Mouse (Mus musculus) stomach, postnatal 0 days (tissue): ENCODE results near the gene Rpap1.

Experiments used
- CTCF ChIP-seq: IDR thresholded peaks from 2 replicates; pipeline ENCODE4 v1.5.1; 2016; ENCODE audit warnings: antibody characterized with exemption, low read depth, mild to moderate bottlenecking, moderate library complexity
- EP300 ChIP-seq: optimal IDR thresholded peaks from 2 replicates; pipeline ENCODE3; 2016; ENCODE audit warnings: antibody characterized with exemption

DNA sequence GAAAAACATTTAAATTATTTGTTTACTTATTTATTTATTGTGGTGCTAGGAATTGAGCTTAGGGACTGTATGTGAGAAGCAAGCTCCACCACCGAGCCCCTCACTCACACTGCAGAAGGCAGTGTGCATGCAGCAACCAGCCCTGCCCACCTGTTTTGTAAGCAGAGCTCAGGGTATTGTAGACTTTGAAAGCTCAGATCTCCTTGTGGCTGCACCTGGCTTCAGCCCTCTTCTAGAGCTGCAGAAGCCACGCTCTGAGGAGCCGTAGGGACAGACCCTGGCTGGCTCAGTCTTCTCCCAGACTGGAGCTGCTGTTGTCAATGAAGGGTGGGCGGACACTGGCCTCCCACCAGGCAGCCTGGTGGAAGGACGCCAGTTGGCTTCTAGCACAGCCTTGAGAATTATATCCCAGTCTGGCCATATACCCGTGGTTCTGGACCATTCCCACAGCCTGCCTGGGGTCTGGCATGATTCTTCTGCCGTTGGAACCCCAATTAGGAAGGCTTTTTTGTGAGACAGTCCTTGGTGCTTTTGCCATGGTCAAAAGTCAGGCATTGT lies 27.1 kb upstream of the Rpap1 start:
- TF ChIP-seq CTCF (no peak), EP300 (no peak)
